Mouse (Mus musculus) brain, embryonic 14.5 days (tissue): Measurements from ENCODE around the gene Ube4a.

ENCODE experiments used
- CTCF ChIP-seq: fragments of 200-500 bp; IDR thresholded peaks from 2 replicates; pipeline ENCODE4 v1.5.1; 2012; ENCODE audit warnings: inconsistent platforms, mild to moderate bottlenecking, moderate library complexity, borderline replicate concordance; ENCODE audit not compliant: insufficient read depth, insufficient read length; ENCODE audit errors: extremely low read depth
- POLR2A ChIP-seq: fragments of 200-500 bp; IDR thresholded peaks from 2 replicates; pipeline ENCODE4 v1.6.1; 2012; ENCODE audit warnings: mild to moderate bottlenecking, inconsistent platforms, borderline replicate concordance; ENCODE audit not compliant: poor library complexity, insufficient read depth, insufficient read length, severe bottlenecking; ENCODE audit errors: extremely low read depth

DNA sequence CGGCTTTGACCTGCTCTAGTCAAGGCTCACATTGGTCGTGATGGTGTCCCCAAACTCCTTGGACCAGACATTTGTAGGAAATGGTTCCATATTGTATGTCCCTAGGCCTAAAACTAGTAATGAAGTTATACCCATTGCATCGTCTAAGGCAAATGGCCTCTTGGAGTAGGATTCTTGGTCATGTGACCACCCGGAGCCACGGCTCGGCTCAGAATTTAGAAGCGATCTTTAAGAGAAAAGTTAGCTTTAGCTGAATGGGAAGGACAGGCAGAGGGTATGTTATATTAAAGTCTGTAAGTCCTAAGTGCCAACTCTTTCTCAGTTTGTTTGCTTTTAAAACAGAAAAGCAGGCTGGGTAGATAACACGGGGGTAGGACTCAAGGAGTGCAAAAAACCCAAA lies 16.7 kb upstream of the Ube4a start:
- TF ChIP-seq CTCF (no peak), POLR2A (no peak)
